Mouse (Mus musculus) embryonic facial prominence, embryonic 14.5 days (tissue): ENCODE results near the gene Efna1. TPM values are rescaled to one million over a fixed set of nuclear protein-coding genes. Genes with fewer than 3 reads are reported as not detected.

ENCODE experiments used
- ATAC-seq: fragments of 200-750 bp; cut with Nextera tagmentation; 2 replicates; pipeline ENCODE4 v1.8.0; 2017; ENCODE audit warnings: low read depth, moderate number of reproducible peaks, moderate TSS enrichment
- DNase-seq: peaks from one replicate; pipeline ENCODE4 v3.0.0-alpha.2; 2015; ENCODE audit warnings: low spot score
- H3K27ac ChIP-seq: fragments of 300-500 bp; sonication (generic); replicated peaks from 2 replicates; pipeline ENCODE4 v1.5.1; 2014; ENCODE audit warnings: low read depth, mild to moderate bottlenecking, low read length, moderate library complexity
- H3K27me3 ChIP-seq: fragments of 300-500 bp; sonication (generic); replicated peaks from 2 replicates; pipeline ENCODE4 v1.6.1; 2014; ENCODE audit warnings: low read length; ENCODE audit not compliant: control insufficient read depth, insufficient read depth
- H3K36me3 ChIP-seq: fragments of 300-500 bp; sonication (generic); 2 replicates; pipeline ENCODE4 v1.6.1; 2014; ENCODE audit warnings: low read length, mixed read lengths; ENCODE audit not compliant: control insufficient read depth, insufficient read depth
- H3K4me1 ChIP-seq: fragments of 300-500 bp; sonication (generic); 2 replicates; pipeline ENCODE4 v1.6.1; 2014; ENCODE audit warnings: antibody characterized with exemption, low read length; ENCODE audit not compliant: control insufficient read depth, insufficient read depth
- H3K4me2 ChIP-seq: fragments of 300-500 bp; sonication (generic); 2 replicates; pipeline ENCODE4 v1.6.1; 2014; ENCODE audit warnings: low read depth, mild to moderate bottlenecking, low read length, moderate library complexity, mixed read lengths
- H3K4me3 ChIP-seq: fragments of 300-500 bp; sonication (generic); 2 replicates; pipeline ENCODE4 v1.5.1; 2014; ENCODE audit warnings: low read depth, mild to moderate bottlenecking, low read length
- H3K9ac ChIP-seq: fragments of 300-500 bp; sonication (generic); 2 replicates; pipeline ENCODE4 v1.6.1; 2014; ENCODE audit warnings: low read depth, mild to moderate bottlenecking, low read length, moderate library complexity, mixed read lengths
- H3K9me3 ChIP-seq: fragments of 300-500 bp; sonication (generic); 2 replicates; pipeline ENCODE4 v1.6.1; 2016; ENCODE audit warnings: low read length; ENCODE audit not compliant: control insufficient read depth
- WGBS: fragments of 180-500 bp; shearing (Covaris S2); extraction: QIAGEN DNeasy Blood & Tissue Kit; methylation state at CpG from one replicate; pipeline ENCODE4 v1.1.7; 2014; 5-methylcytosine and 5-hydroxymethylcytosine counted together
- polyA plus RNA-seq: library from polyadenylated mRNA; unstranded; fragments of >200 nt; fragmentation: Nextera tagmentation; extraction: Ambion mirVana; gene quantifications from 2 replicates; pipeline ENCODE4 v1.2.1, GENCODE M21; 2014

Efna1 gene
- polyA plus RNA-seq, 1 experiment from 2014 or later = 33.8 TPM

DNA sequence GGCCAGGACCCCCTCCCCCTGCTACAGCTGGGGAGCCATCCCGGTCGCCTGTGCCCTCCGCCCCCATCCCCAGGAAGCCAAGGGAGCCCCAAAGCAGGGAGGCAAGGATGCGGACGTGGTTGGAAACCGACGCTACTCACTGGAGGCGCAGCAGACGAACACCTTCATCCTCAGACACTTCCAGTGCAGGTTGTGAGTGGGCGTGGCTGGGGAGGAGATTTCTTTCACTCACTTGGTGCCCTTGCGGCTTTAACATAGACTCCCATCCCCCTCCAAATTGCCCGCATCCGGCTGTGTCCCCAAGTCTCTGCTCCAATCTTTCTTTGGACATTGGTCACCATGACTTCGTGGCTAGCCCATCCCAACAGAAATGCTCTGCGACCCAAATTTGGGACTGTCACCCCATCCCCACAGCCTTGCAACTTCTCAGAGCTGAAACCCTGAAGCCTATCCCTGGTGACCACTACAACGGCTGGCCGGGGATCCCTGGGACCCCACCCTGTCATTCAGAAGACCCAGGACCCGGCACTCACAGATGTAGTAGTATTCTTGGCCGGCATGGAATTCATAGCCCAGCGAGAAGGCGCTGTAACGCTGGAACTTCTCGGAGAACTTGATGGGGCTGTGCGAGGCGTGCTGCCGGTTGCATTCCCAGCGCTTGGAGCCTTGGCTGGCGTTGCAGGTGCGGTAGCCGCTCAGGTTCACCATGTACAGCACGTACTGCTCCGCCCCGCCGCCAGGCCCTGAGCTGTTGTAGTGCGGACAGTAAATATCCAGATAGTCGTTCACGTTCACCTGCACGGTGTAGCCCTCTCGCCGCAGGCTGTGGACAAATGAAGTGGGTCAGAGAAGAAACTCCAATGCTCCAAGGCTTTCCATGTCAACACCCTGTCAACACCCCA is 35.2 kb upstream of the Efna1 start:
- Histone ChIP-seq H3K4me2 (peak overlapping the region; percentile 57), H3K27me3 (peaks cover 24% of the 10 kb centered on the region), H3K27ac (no peak overlapping the region), H3K4me3 (peak overlapping the region; percentile 27), H3K9me3 (no peaks in the 10 kb centered on the region), H3K36me3 (no peaks in the 10 kb centered on the region), H3K9ac (no peak overlapping the region), H3K4me1 (peaks cover 46% of the 10 kb centered on the region)
- ATAC-seq = no peak
- DNase-seq = no peak
- WGBS = 8% methylated on average over 29 of the region's 40 CpGs

DNA sequence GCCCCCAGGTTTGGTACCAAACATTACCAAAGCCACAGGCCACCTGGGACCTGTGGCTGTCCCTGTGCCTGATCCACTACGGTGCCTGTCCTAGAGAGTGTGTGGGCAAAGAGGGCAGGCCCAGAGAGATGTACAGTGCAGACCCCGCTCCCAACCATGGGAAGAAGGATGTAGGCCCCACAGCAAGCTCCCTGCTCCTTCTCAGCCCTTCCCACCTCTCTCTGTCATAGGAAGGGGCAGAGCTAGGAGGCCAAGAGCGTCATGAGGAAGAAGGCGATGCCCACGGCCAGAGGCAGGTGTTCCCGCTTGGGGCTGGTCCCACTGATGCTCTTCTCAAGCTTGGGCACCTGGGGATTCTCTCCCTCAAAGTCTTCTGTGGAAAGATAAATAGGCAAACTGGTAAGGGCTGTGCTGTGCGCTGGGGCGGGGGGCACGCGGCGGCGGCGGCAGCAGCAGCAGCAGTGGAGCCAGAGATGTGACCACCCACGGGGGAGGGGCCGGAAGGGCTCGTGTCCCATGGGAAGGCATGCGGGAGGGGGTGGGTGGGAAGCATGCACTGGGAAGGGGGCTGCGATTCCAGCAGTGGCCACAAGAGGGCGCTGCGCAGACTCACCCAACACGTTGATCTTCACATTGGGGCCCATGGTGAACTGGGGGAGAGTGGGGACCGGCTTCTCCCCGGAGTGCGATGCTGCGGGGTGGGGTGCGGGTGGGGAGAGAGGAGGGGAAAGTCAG is 34.4 kb upstream of the Efna1 start:
- peak overlapping the region; percentile 57 for H3K4me2 ChIP-seq
- DNase-seq (peak; percentile 79), ATAC-seq (no peak)
- H3K9me3 ChIP-seq = no peaks in the 10 kb centered on the region
- no peaks in the 10 kb centered on the region for H3K36me3 ChIP-seq
- peaks cover 17% of the 10 kb centered on the region for H3K27me3 ChIP-seq
- H3K27ac ChIP-seq = no peak overlapping the region
- peak overlapping the region; percentile 27 for H3K4me3 ChIP-seq
- H3K4me1 ChIP-seq = peaks cover 40% of the 10 kb centered on the region
- 10% methylated on average over 12 of the region's 26 CpGs for whole genome bisulfite sequencing
- H3K9ac ChIP-seq = peak overlapping the region; percentile 50

- no peak for DNase-seq
- peaks cover 13% of the 10 kb centered on the region for H3K27me3 ChIP-seq
- H3K4me2 ChIP-seq = peak overlapping the region; percentile 57; the same call in 1 of the 2 replicates
- no peaks in the 10 kb centered on the region for H3K9me3 ChIP-seq
- H3K27ac ChIP-seq = no peak overlapping the region
- no peak for ATAC-seq
- no peak overlapping the region for H3K4me3 ChIP-seq
- H3K4me1 ChIP-seq = peaks cover 34% of the 10 kb centered on the region
- no peaks in the 10 kb centered on the region for H3K36me3 ChIP-seq
- 100% methylated on average over 1 of the region's 2 CpGs for WGBS
- 0 out of 2 replicates have a peak overlapping the region, but pooled peaks have one; percentile 50 for H3K9ac ChIP-seq
These were observed 33.8 kb upstream of the Efna1 start for GRCm38 (mm10) chr3:89314791-89315190.

- no peak for ATAC-seq
- H3K27ac ChIP-seq = no peak overlapping the region
These were observed 33.4 kb upstream of the Efna1 start for GRCm38 (mm10) chr3:89314340-89314739.

GRCm38 (mm10) chr3:89308089-89308488 is 27.1 kb upstream of the Efna1 start:
- WGBS = 6% methylated on average over 9 of the region's 9 CpGs
- Histone ChIP-seq H3K4me2 (no peak overlapping the region), H3K9ac (no peak overlapping the region), H3K27ac (no peak overlapping the region), H3K9me3 (no peaks in the 10 kb centered on the region), H3K4me1 (no peaks in the 10 kb centered on the region), H3K36me3 (no peaks in the 10 kb centered on the region), H3K27me3 (no peaks in the 10 kb centered on the region), H3K4me3 (no peak overlapping the region)
- DNase-seq = peak; percentile 76
- peak; percentile 86 for ATAC-seq

More at GRCm38 (mm10) chr3:89314340-89314739, 33.4 kb upstream of the Efna1 start:
- H3K4me3 ChIP-seq = no peak overlapping the region
- H3K4me1 ChIP-seq = peaks cover 30% of the 10 kb centered on the region
- no peak overlapping the region for H3K4me2 ChIP-seq
- peaks cover 13% of the 10 kb centered on the region for H3K27me3 ChIP-seq
- DNase-seq = no peak
- no peaks in the 10 kb centered on the region for H3K36me3 ChIP-seq
- 61% methylated on average over 5 of the region's 5 CpGs for WGBS
- no peak overlapping the region for H3K9ac ChIP-seq
- H3K9me3 ChIP-seq = no peaks in the 10 kb centered on the region

GRCm38 (mm10) chr3:89305551-89306325 is 24.8 kb upstream of the Efna1 start:
- H3K27me3 ChIP-seq = no peaks in the 10 kb centered on the region
- 52% methylated on average over 8 of the region's 8 CpGs for whole genome bisulfite sequencing
- H3K9ac ChIP-seq = peak overlapping the region; percentile 5; the same call in 1 of the 2 replicates
- no peak overlapping the region for H3K4me2 ChIP-seq
- H3K27ac ChIP-seq = no peak overlapping the region
- no peaks in the 10 kb centered on the region for H3K4me1 ChIP-seq
- ATAC-seq (peak; percentile 13; the same call in 1 of the 2 replicates), DNase-seq (no peak)
- no peak overlapping the region for H3K4me3 ChIP-seq
- no peaks in the 10 kb centered on the region for H3K9me3 ChIP-seq
- no peaks in the 10 kb centered on the region for H3K36me3 ChIP-seq

DNA sequence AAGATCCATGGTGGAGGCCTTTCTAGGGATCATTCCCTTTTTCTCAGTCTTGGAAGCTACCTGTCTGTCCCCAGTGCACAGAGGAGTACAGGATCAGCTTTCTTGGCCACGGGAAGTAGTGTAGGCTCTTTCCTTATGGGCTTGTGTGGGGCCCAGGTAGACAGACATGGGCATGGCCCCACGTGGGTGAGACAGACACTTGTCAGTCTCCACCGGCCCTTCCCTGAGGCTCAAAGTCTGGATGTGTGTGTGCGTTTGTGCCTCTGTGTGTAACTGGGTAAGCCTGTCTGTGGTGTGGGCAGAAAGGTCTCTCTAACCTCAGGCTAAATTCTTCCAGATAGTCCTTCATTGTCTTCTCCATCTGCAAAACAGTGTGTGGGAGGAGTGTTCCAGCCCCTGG is 24.2 kb upstream of the Efna1 start:
- H3K27ac ChIP-seq = no peak overlapping the region
- H3K36me3 ChIP-seq = no peaks in the 10 kb centered on the region
- no peaks in the 10 kb centered on the region for H3K27me3 ChIP-seq
- H3K9ac ChIP-seq = no peak overlapping the region
- ATAC-seq = no peak
- H3K9me3 ChIP-seq = no peaks in the 10 kb centered on the region
- H3K4me1 ChIP-seq = peaks cover 2% of the 10 kb centered on the region; the same call in 1 of the 2 replicates
- no peak for DNase-seq
- H3K4me2 ChIP-seq = no peak overlapping the region
- H3K4me3 ChIP-seq = no peak overlapping the region
- 47% methylated on average over 4 of the region's 4 CpGs for WGBS

- Histone ChIP-seq H3K27ac (no peak overlapping the region), H3K36me3 (no peaks in the 10 kb centered on the region), H3K4me3 (no peak overlapping the region), H3K4me2 (no peak overlapping the region), H3K27me3 (no peaks in the 10 kb centered on the region), H3K4me1 (peaks cover 6% of the 10 kb centered on the region; the same call in 1 of the 2 replicates), H3K9ac (no peak overlapping the region), H3K9me3 (no peaks in the 10 kb centered on the region)
- ATAC-seq = no peak
- 59% methylated on average over 6 of the region's 6 CpGs for WGBS
- no peak for DNase-seq
These were observed 23.5 kb upstream of the Efna1 start for GRCm38 (mm10) chr3:89304440-89304839.
